Mouse (Mus musculus) c-Kit-negative CD71-positive TER-119-positive erythroid progenitor cells, embryonic 14.5 days (primary cell): ENCODE results near the gene Slc12a8.

Source experiments
- DNase-seq: peaks from one replicate; pipeline ENCODE4 v3.0.0-alpha.2; 2013; ENCODE audit warnings: low read depth, low spot score

The Slc12a8 gene

GRCm38 (mm10) chr16:33610466-33610865 lies 93.3 kb downstream of the Slc12a8 start:
- DNase-seq = no peak

GRCm38 (mm10) chr16:33611291-33611690 lies 94.2 kb downstream of the Slc12a8 start:
- no peak for DNase-seq

GRCm38 (mm10) chr16:33612056-33612770 lies 95.1 kb downstream of the Slc12a8 start:
- no peak for DNase-seq

GRCm38 (mm10) chr16:33615986-33616385 lies 98.9 kb downstream of the Slc12a8 start:
- DNase-seq = no peak

GRCm38 (mm10) chr16:33621836-33622235 lies 104.7 kb downstream of the Slc12a8 start:
- DNase-seq = no peak

- DNase-seq = no peak
Observed at GRCm38 (mm10) chr16:33624586-33624985, 107.5 kb downstream of the Slc12a8 start.

- DNase-seq = no peak
Observed at GRCm38 (mm10) chr16:33629539-33629938, 112.4 kb downstream of the Slc12a8 start.

- no peak for DNase-seq
Observed at GRCm38 (mm10) chr16:33635836-33636595, 118.9 kb downstream of the Slc12a8 start.

GRCm38 (mm10) chr16:33641779-33642178 lies 124.7 kb downstream of the Slc12a8 start:
- DNase-seq = no peak

- DNase-seq = no peak
Observed at GRCm38 (mm10) chr16:33653116-33653515, 136.0 kb downstream of the Slc12a8 start.

- DNase-seq = no peak
Observed at GRCm38 (mm10) chr16:33655443-33655842, 138.3 kb downstream of the Slc12a8 start.

- DNase-seq = no peak
Observed at GRCm38 (mm10) chr16:33657191-33657590, 140.1 kb downstream of the Slc12a8 start.

- DNase-seq = no peak
Observed at GRCm38 (mm10) chr16:33658121-33658520, 141.0 kb downstream of the Slc12a8 start.

- no peak for DNase-seq
Observed at GRCm38 (mm10) chr16:33659521-33659920, 142.4 kb downstream of the Slc12a8 start.

GRCm38 (mm10) chr16:33660125-33660524 lies 143.0 kb downstream of the Slc12a8 start:
- no peak for DNase-seq

- DNase-seq = no peak
Observed at GRCm38 (mm10) chr16:33662841-33663240, 145.7 kb downstream of the Slc12a8 start.

- DNase-seq = no peak
Observed at GRCm38 (mm10) chr16:33666226-33666625, 149.1 kb downstream of the Slc12a8 start.

GRCm38 (mm10) chr16:33666985-33667538 lies 149.9 kb downstream of the Slc12a8 start:
- no peak for DNase-seq

GRCm38 (mm10) chr16:33668448-33668847 lies 151.3 kb downstream of the Slc12a8 start:
- DNase-seq = no peak

GRCm38 (mm10) chr16:33669072-33669471 lies 151.9 kb downstream of the Slc12a8 start:
- DNase-seq = no peak

GRCm38 (mm10) chr16:33670340-33670739 lies 153.2 kb downstream of the Slc12a8 start:
- DNase-seq = no peak

- DNase-seq = no peak
Observed at GRCm38 (mm10) chr16:33670933-33671332, 153.8 kb downstream of the Slc12a8 start.

- no peak for DNase-seq
Observed at GRCm38 (mm10) chr16:33672188-33672587, 155.1 kb downstream of the Slc12a8 start.
